Mouse (Mus musculus) liver, embryonic 14.5 days (tissue): ENCODE data around the gene Cmtm5. TPM values are rescaled to one million over a fixed set of nuclear protein-coding genes. Genes with fewer than 3 reads are reported as not detected.

Experiments used
- ATAC-seq: fragments of 200-750 bp; cut with Nextera tagmentation; 2 replicates; pipeline ENCODE4 v1.8.0; 2017; ENCODE audit warnings: moderate number of reproducible peaks, mild to moderate bottlenecking, moderate library complexity; ENCODE audit not compliant: insufficient read depth
- DNase-seq, 3 experiments: peaks; one replicate each; pipeline ENCODE4 v3.0.0-alpha.2; 2012 to 2013; ENCODE audit warnings: low read depth in 3 of 3, low spot score in 3 of 3
- H3K27ac ChIP-seq: fragments of 300-500 bp; sonication (generic); 2 replicates; pipeline ENCODE4 v1.5.1; 2014; ENCODE audit warnings: moderate library complexity, mild to moderate bottlenecking, control low read depth, inconsistent platforms
- H3K27me3 ChIP-seq: fragments of 300-500 bp; sonication (generic); 2 replicates; pipeline ENCODE4 v1.6.1; 2014; ENCODE audit warnings: mild to moderate bottlenecking, low read length, moderate library complexity; ENCODE audit not compliant: control insufficient read depth, insufficient read depth
- H3K36me3 ChIP-seq: fragments of 300-500 bp; sonication (generic); replicated peaks from 2 replicates; pipeline ENCODE4 v1.6.1; 2014; ENCODE audit warnings: low read depth; ENCODE audit not compliant: control insufficient read depth, insufficient read depth
- H3K4me1 ChIP-seq, 2 experiments: fragments of 200-500 bp in 1 of 2; fragments of 300-500 bp in 1 of 2; sonication (generic) in 1 of 2; replicated peaks; 2 replicates each; pipeline ENCODE4 v1.6.1; 2012 to 2014; ENCODE audit warnings: antibody characterized with exemption in 1 of 2, inconsistent platforms in 1 of 2, low read length in 1 of 2; ENCODE audit not compliant: control insufficient read depth in 2 of 2, insufficient read depth in 2 of 2
- H3K4me2 ChIP-seq: fragments of 300-500 bp; sonication (generic); 2 replicates; pipeline ENCODE4 v1.6.1; 2014; ENCODE audit warnings: low read depth, mild to moderate bottlenecking, control low read depth, moderate library complexity
- H3K4me3 ChIP-seq, 2 experiments: fragments of 200-500 bp in 1 of 2; fragments of 300-500 bp in 1 of 2; sonication (generic) in 1 of 2; 2 replicates each; pipeline ENCODE4 v1.5.1; 2012 to 2014; ENCODE audit warnings: low read depth in 2 of 2, low read length in 2 of 2, mild to moderate bottlenecking in 2 of 2, control low read depth in 1 of 2, inconsistent platforms in 1 of 2, moderate library complexity in 1 of 2; ENCODE audit not compliant: insufficient read depth in 1 of 2
- H3K9ac ChIP-seq: fragments of 300-500 bp; sonication (generic); replicated peaks from 2 replicates; pipeline ENCODE4 v1.6.1; 2014; ENCODE audit warnings: mild to moderate bottlenecking, control low read depth, moderate library complexity
- H3K9me3 ChIP-seq: fragments of 300-500 bp; sonication (generic); 2 replicates; pipeline ENCODE4 v1.6.1; 2016; ENCODE audit warnings: low read length, mixed read lengths; ENCODE audit not compliant: control insufficient read depth
- CTCF ChIP-seq: IDR thresholded peaks from 2 replicates; pipeline ENCODE4 v1.5.1; 2016; ENCODE audit warnings: antibody characterized with exemption, low read depth, control low read depth
- EP300 ChIP-seq: IDR thresholded peaks from 2 replicates; pipeline ENCODE4 v1.6.1; 2016; ENCODE audit warnings: antibody characterized with exemption, low read depth
- WGBS: fragments of 180-500 bp; shearing (Covaris S2); extraction: QIAGEN DNeasy Blood & Tissue Kit; methylation state at CpG from one replicate; pipeline ENCODE4 v1.1.7; 2014; ENCODE audit not compliant: insufficient replicate concordance; 5-methylcytosine and 5-hydroxymethylcytosine counted together
- polyA plus RNA-seq, 2 experiments: library from polyadenylated mRNA; depleted of rRNA in 1 of 2; stranded (reverse) in 1 of 2; unstranded in 1 of 2; fragments of >200 nt; fragmentation: Nextera tagmentation in 1 of 2; extraction: Ambion mirVana in 1 of 2; gene quantifications; 2 replicates each; pipeline versions ENCODE4 v1.2.1 to v1.2.3; 2012 to 2014

The Cmtm5 gene
- polyA plus RNA-seq, 2 experiments, result 0.04 TPM; not detected in 1

- Histone ChIP-seq H3K27me3 (no peaks in the 10 kb centered on the region), H3K4me3 (no peak overlapping the region), H3K9me3 (no peaks in the 10 kb centered on the region), H3K36me3 (no peaks in the 10 kb centered on the region), H3K4me2 (no peak overlapping the region), H3K27ac (no peak overlapping the region), H3K9ac (no peak overlapping the region), H3K4me1 (no peaks in the 10 kb centered on the region)
- ATAC-seq, result no peak
- 69% methylated on average over 7 of the region's 7 CpGs for WGBS
- DNase-seq, result no peak
- TF ChIP-seq CTCF (no peak), EP300 (no peak)
Observed at GRCm38 (mm10) chr14:54962714-54963113, 26.7 kb downstream of the Cmtm5 start.

GRCm38 (mm10) chr14:54963727-54964126, 27.7 kb downstream of the Cmtm5 start:
- TF ChIP-seq CTCF (no peak), EP300 (no peak)
- H3K27me3 ChIP-seq, result no peaks in the 10 kb centered on the region
- no peak overlapping the region for H3K4me3 ChIP-seq
- no peak for ATAC-seq
- H3K36me3 ChIP-seq, result no peaks in the 10 kb centered on the region
- H3K4me1 ChIP-seq, result no peaks in the 10 kb centered on the region
- no peak for DNase-seq
- no peaks in the 10 kb centered on the region for H3K9me3 ChIP-seq
- H3K4me2 ChIP-seq, result no peak overlapping the region
- WGBS, result 68% methylated on average over 11 of the region's 11 CpGs
- no peak overlapping the region for H3K27ac ChIP-seq
- H3K9ac ChIP-seq, result no peak overlapping the region

GRCm38 (mm10) chr14:54965044-54965443, 29.0 kb downstream of the Cmtm5 start:
- WGBS, result 64% methylated on average over 15 of the region's 15 CpGs
- ATAC-seq, result no peak

DNA sequence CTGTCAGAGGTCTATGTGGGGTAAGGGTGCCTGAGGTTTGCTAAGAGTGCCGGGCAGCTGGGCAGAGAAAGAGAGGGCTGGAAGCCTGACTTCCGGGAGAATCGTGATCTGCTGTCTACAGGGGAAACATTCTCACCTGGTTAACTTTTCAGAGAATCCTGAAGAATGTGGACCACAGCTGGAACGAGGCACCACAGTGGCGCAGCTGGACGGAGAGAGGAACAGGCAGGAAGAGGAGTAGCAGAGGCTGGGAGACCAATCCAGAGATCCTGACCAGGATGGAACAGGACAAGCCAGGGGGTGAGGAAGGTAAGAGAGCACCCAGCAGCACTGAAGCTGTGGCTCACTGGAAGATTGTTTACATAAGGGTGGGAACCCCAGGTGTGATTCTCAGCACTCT, 29.6 kb downstream of the Cmtm5 start:
- Histone ChIP-seq H3K36me3 (no peaks in the 10 kb centered on the region), H3K27me3 (no peaks in the 10 kb centered on the region), H3K4me1 (no peaks in the 10 kb centered on the region), H3K9me3 (no peaks in the 10 kb centered on the region), H3K27ac (no peak overlapping the region), H3K9ac (no peak overlapping the region), H3K4me3 (no peak overlapping the region), H3K4me2 (no peak overlapping the region)
- ATAC-seq (no peak), DNase-seq (no peak)
- TF ChIP-seq CTCF, result no peak
- TF ChIP-seq EP300, result no peak
- WGBS, result 44% methylated on average over 6 of the region's 6 CpGs

More at GRCm38 (mm10) chr14:54965044-54965443, 29.0 kb downstream of the Cmtm5 start:
- H3K4me3 ChIP-seq, result no peak overlapping the region
- no peak overlapping the region for H3K27ac ChIP-seq
- no peak overlapping the region for H3K4me2 ChIP-seq
- no peaks in the 10 kb centered on the region for H3K27me3 ChIP-seq
- TF ChIP-seq CTCF, result no peak
- TF ChIP-seq EP300, result no peak
- no peaks in the 10 kb centered on the region for H3K9me3 ChIP-seq
- no peaks in the 10 kb centered on the region for H3K4me1 ChIP-seq
- no peak for DNase-seq
- no peaks in the 10 kb centered on the region for H3K36me3 ChIP-seq
- H3K9ac ChIP-seq, result no peak overlapping the region

GRCm38 (mm10) chr14:54966320-54966977, 30.4 kb downstream of the Cmtm5 start, which contains the start of gene Myh6:
TSS of gene Myh6 (minus strand) at chr14:54966927.
- H3K4me1 ChIP-seq, result no peaks in the 10 kb centered on the region
- H3K27ac ChIP-seq, result no peak within 1 kb of the TSS
- ATAC-seq (no peak), DNase-seq (no peak)
- no peak within 1 kb of the TSS for H3K4me3 ChIP-seq
- no peak within 1 kb of the TSS for H3K9ac ChIP-seq
- TF ChIP-seq EP300, result no peak
- TF ChIP-seq CTCF, result no peak
- no peaks in the 10 kb centered on the region for H3K9me3 ChIP-seq
- H3K4me2 ChIP-seq, result no peak within 1 kb of the TSS
- H3K36me3 ChIP-seq, result no peaks in the 10 kb centered on the region
- no peaks in the 10 kb centered on the region for H3K27me3 ChIP-seq
- 36% methylated on average over 7 of the region's 7 CpGs for WGBS
